Mouse (Mus musculus): ENCODE measurements around the gene Rgsl1.
A peak's percentile ranks its signal among the peaks of the same experiment; 100 is the strongest.
"Not testable (repeated sequence)": the region's sequence is repeated elsewhere in the genome, so short reads cannot be mapped to it uniquely, and the experiment has no call there.

Rgsl1 gene

GRCm38 (mm10) chr1:153776257-153776656 lies 67.7 kb downstream of the Rgsl1 start:
- no peak for DNase-seq (ENCODE audit: low spot score)

- no peak for DNase-seq (ENCODE audit: low spot score)
These were observed 68.8 kb downstream of the Rgsl1 start for GRCm38 (mm10) chr1:153775174-153775573.

- DNase-seq (ENCODE audit: low spot score): no peak
These were observed 73.2 kb downstream of the Rgsl1 start for GRCm38 (mm10) chr1:153770776-153771167.

- DNase-seq (ENCODE audit: low spot score): no peak
These were observed 73.8 kb downstream of the Rgsl1 start for GRCm38 (mm10) chr1:153769998-153770775.

GRCm38 (mm10) chr1:153769571-153769970 lies 74.4 kb downstream of the Rgsl1 start:
- not testable (repeated sequence) for DNase-seq (ENCODE audit: low spot score)

GRCm38 (mm10) chr1:153768465-153768864 lies 75.5 kb downstream of the Rgsl1 start:
- no peak for DNase-seq (ENCODE audit: low spot score)

- no peak for DNase-seq (ENCODE audit: low spot score)
These were observed 76.7 kb downstream of the Rgsl1 start for GRCm38 (mm10) chr1:153767281-153767680.

- no peak for DNase-seq (ENCODE audit: low spot score)
These were observed 77.6 kb downstream of the Rgsl1 start for GRCm38 (mm10) chr1:153766298-153766697.

GRCm38 (mm10) chr1:153764136-153764535 lies 79.8 kb downstream of the Rgsl1 start:
- no peak for DNase-seq (ENCODE audit: low spot score)

- no peak for DNase-seq (ENCODE audit: low spot score)
These were observed 90.0 kb downstream of the Rgsl1 start for GRCm38 (mm10) chr1:153753725-153754464.

GRCm38 (mm10) chr1:153752521-153752920 lies 91.4 kb downstream of the Rgsl1 start:
- no peak for DNase-seq (ENCODE audit: low spot score)

GRCm38 (mm10) chr1:153751763-153752301 lies 92.1 kb downstream of the Rgsl1 start:
- DNase-seq (ENCODE audit: low spot score): no peak

GRCm38 (mm10) chr1:153750054-153750453 lies 93.9 kb downstream of the Rgsl1 start:
- no peak for DNase-seq (ENCODE audit: low spot score)

GRCm38 (mm10) chr1:153749211-153749801 lies 94.6 kb downstream of the Rgsl1 start, which contains the start of gene Rnasel:
TSS of gene Rnasel (plus strand) at chr1:153749426.
- peak; percentile 38 for DNase-seq (ENCODE audit: low spot score)

GRCm38 (mm10) chr1:153748549-153748948 lies 95.4 kb downstream of the Rgsl1 start:
- no peak for DNase-seq (ENCODE audit: low spot score)

GRCm38 (mm10) chr1:153747861-153748530 lies 95.9 kb downstream of the Rgsl1 start:
- DNase-seq (ENCODE audit: low spot score): no peak

GRCm38 (mm10) chr1:153746728-153747127 lies 97.2 kb downstream of the Rgsl1 start:
- DNase-seq (ENCODE audit: low spot score): peak; percentile 65

- DNase-seq (ENCODE audit: low spot score): no peak
These were observed 97.7 kb downstream of the Rgsl1 start for GRCm38 (mm10) chr1:153746119-153746670.

- DNase-seq (ENCODE audit: low spot score): peak; percentile 28
These were observed 101.4 kb downstream of the Rgsl1 start for GRCm38 (mm10) chr1:153742374-153743155.

GRCm38 (mm10) chr1:153741551-153742316 lies 102.2 kb downstream of the Rgsl1 start:
- no peak for DNase-seq (ENCODE audit: low spot score)
